9 mouse cellular contexts compared by ENCODE assay signal in genomic region chr9:107398968-107399367, GRCm38 (mm10). TPM values are rescaled to one million over a fixed set of nuclear protein-coding genes. Genes with fewer than 3 reads are reported as not detected.
DNase-seq lines count a peak whose midpoint lies in the region; ATAC-seq and TF ChIP-seq lines count a peak whose summit lies in the region.
"Had no signal": no experiment of that assay in that cellular context is flagged by ENCODE, and none has a peak within 500 bp of the region (broad histone marks: within the 10 kb centered on the region; RNA-seq: fewer than 3 reads in every experiment).

No protein-coding gene starts in this region.

- no peak for DNase-seq in heart, adult 8-10 months (ENCODE audit: low spot score)
- no peak for DNase-seq in midbrain, embryonic 10.5 days (ENCODE audit: low spot score)
- no peak for DNase-seq in thymus, postnatal 36 days
- DNase-seq in embryo, embryonic 10.5 days (ENCODE audit: low spot score): no peak
- DNase-seq in adrenal gland, adult (ENCODE audit: inconsistent age in 2 of 2, low spot score in 1 of 2): no peak

- TF ChIP-seq CTCF in cortical plate, adult 2 months (IDR thresholded peaks at IDR 0.05; ENCODE audit: extremely low read depth, insufficient read depth, low read length): no peak

- no peaks in the 10 kb centered on the region for H3K36me3 ChIP-seq in heart, embryonic 13.5 days
- no peaks in the 10 kb centered on the region for H3K36me3 ChIP-seq in forebrain, embryonic 15.5 days
- H3K36me3 ChIP-seq in midbrain, embryonic 10.5 days: no peaks in the 10 kb centered on the region
- H3K36me3 ChIP-seq: limb, embryonic 15.5 days had no signal

- H3K9ac ChIP-seq in heart, embryonic 13.5 days: peak overlapping the region; percentile 86; the same call in 1 of the 2 replicates
- no peak overlapping the region for H3K9ac ChIP-seq in forebrain, embryonic 15.5 days (replicated peaks)

- peaks cover 13% of the 10 kb centered on the region for H3K4me1 ChIP-seq in heart, embryonic 13.5 days
- H3K4me1 ChIP-seq in cortical plate, adult 2 months (ENCODE audit: control insufficient read depth, insufficient read depth, low read length): no peaks in the 10 kb centered on the region
- peaks cover 40% of the 10 kb centered on the region for H3K4me1 ChIP-seq in forebrain, embryonic 15.5 days
- peaks cover 48% of the 10 kb centered on the region for H3K4me1 ChIP-seq in midbrain, embryonic 10.5 days

- H3K9me3 ChIP-seq in heart, embryonic 13.5 days: no peaks in the 10 kb centered on the region
- no peaks in the 10 kb centered on the region for H3K9me3 ChIP-seq in forebrain, embryonic 15.5 days
- H3K9me3 ChIP-seq in midbrain, embryonic 10.5 days (replicated peaks): no peaks in the 10 kb centered on the region
- H3K9me3 ChIP-seq: limb, embryonic 15.5 days had no signal

- peak overlapping the region; percentile 74 for H3K4me3 ChIP-seq in heart, embryonic 13.5 days
- H3K4me3 ChIP-seq in cortical plate, adult 2 months (ENCODE audit: insufficient read depth, low read length): peak overlapping the region; percentile 39; the same call in 1 of the 2 replicates
- H3K4me3 ChIP-seq in forebrain, embryonic 15.5 days: no peak overlapping the region
- H3K4me3 ChIP-seq in midbrain, embryonic 10.5 days: peak overlapping the region; percentile 87

- 33% methylated on average over 11 of the region's 11 CpGs for WGBS in heart, embryonic 13.5 days
- WGBS in forebrain, embryonic 15.5 days: 24% methylated on average over 11 of the region's 11 CpGs
- 26% methylated on average over 11 of the region's 11 CpGs for WGBS in midbrain, embryonic 10.5 days

- H3K4me2 ChIP-seq in heart, embryonic 13.5 days: peak overlapping the region; percentile 90
- peak overlapping the region; percentile 99 for H3K4me2 ChIP-seq in forebrain, embryonic 15.5 days (replicated peaks)

- peaks cover 84% of the 10 kb centered on the region for H3K27me3 ChIP-seq in heart, embryonic 13.5 days (replicated peaks)
- H3K27me3 ChIP-seq in forebrain, embryonic 15.5 days: peaks cover 47% of the 10 kb centered on the region; the same call in 1 of the 2 replicates
- peaks cover 78% of the 10 kb centered on the region for H3K27me3 ChIP-seq in midbrain, embryonic 10.5 days (ENCODE audit: low read depth, poor library complexity, severe bottlenecking)

- no peak overlapping the region; the same call in 1 of the 2 replicates for H3K27ac ChIP-seq in heart, embryonic 13.5 days (replicated peaks)
- no peak overlapping the region for H3K27ac ChIP-seq in cortical plate, adult 2 months (ENCODE audit: insufficient read depth, low read length)
- H3K27ac ChIP-seq in forebrain, embryonic 15.5 days (replicated peaks): no peak overlapping the region
- peak overlapping the region; percentile 90 for H3K27ac ChIP-seq in midbrain, embryonic 10.5 days (replicated peaks)
- H3K27ac ChIP-seq: limb, embryonic 15.5 days had no signal

- TF ChIP-seq POLR2A in cortical plate, adult 2 months (IDR thresholded peaks at IDR 0.05; ENCODE audit: extremely low read depth, insufficient read depth, low read length): no peak

- no peak for ATAC-seq in heart, embryonic 13.5 days (ENCODE audit: extremely low read depth, insufficient number of reproducible peaks, low FRiP score, low TSS enrichment)
- no peak for ATAC-seq in forebrain, embryonic 15.5 days (replicated peaks)

RNA-seq across cellular contexts. Expression of gene Cacna2d2, which starts 0.4 kb away (rescaled TPM):
- 3.8 and 4.1 TPM in 2 replicates for polyA plus RNA-seq in heart, embryonic 13.5 days (2015; fragmentation: Nextera tagmentation; extraction: Ambion mirVana)
- 10 to 100 TPM; 10.4 to 18.4 (median 12.3) TPM for total RNA-seq in heart, adult 8-10 months (2022)
- polyA plus RNA-seq in cortical plate, adult 2 months (2012; rRNA removed): 29.2 and 32.9 TPM in 2 replicates
- polyA plus RNA-seq in forebrain, embryonic 15.5 days (2015; fragmentation: Nextera tagmentation; extraction: Ambion mirVana): 3.9 and 4.2 TPM in 2 replicates
- polyA plus RNA-seq in midbrain, embryonic 10.5 days (2016; fragmentation: Nextera tagmentation; extraction: Ambion mirVana): 1.00 and 1.7 TPM in 2 replicates

RNA-seq across cellular contexts. Expression of gene 6430571L13Rik, which starts 58.6 kb away (rescaled TPM):
- 0.79 and 1.1 TPM in 2 replicates for polyA plus RNA-seq in heart, embryonic 13.5 days (2015; fragmentation: Nextera tagmentation; extraction: Ambion mirVana)
- 10 to 100 TPM in 1 of 4 experiments, 1 to 10 TPM in 3; 5.6 to 10.3 (median 6.4) TPM for total RNA-seq in heart, adult 8-10 months (2022)
- polyA plus RNA-seq in cortical plate, adult 2 months (2012; rRNA removed): 5.1 and 5.2 TPM in 2 replicates
- 4.1 and 4.5 TPM in 2 replicates for polyA plus RNA-seq in forebrain, embryonic 15.5 days (2015; fragmentation: Nextera tagmentation; extraction: Ambion mirVana)
- 1.8 and 2.5 TPM in 2 replicates for polyA plus RNA-seq in midbrain, embryonic 10.5 days (2016; fragmentation: Nextera tagmentation; extraction: Ambion mirVana)
